In genomic region chr6:142948955-142949357, GRCm38 (mm10) we compare ENCODE assay signal across 9 mouse cellular contexts. TPM values are rescaled to one million over a fixed set of nuclear protein-coding genes. Genes with fewer than 3 reads are reported as not detected.
DNase-seq lines count a peak whose midpoint lies in the region; TF ChIP-seq lines count a peak whose summit lies in the region.
"Had no signal": no experiment of that assay in that cellular context is flagged by ENCODE, and none has a peak within 500 bp of the region (broad histone marks: within the 10 kb centered on the region; RNA-seq: fewer than 3 reads in every experiment).

No protein-coding gene starts in this region.

- TF ChIP-seq POLR2A in cortical plate, adult 2 months (IDR thresholded peaks at IDR 0.05; ENCODE audit: extremely low read depth, insufficient read depth, low read length), result no peak; the same call in 1 of the 2 replicates
- TF ChIP-seq POLR2A in olfactory bulb, adult 2 months (IDR thresholded peaks at IDR 0.05; ENCODE audit: insufficient read depth, low read depth, low read length), result no peak

- H3K27ac ChIP-seq in cortical plate, adult 2 months (ENCODE audit: insufficient read depth, low read length), result 0 out of 2 replicates have a peak overlapping the region, but pooled peaks have one; percentile 61
- H3K27ac ChIP-seq in olfactory bulb, adult 2 months (ENCODE audit: insufficient read depth, low read depth, low read length), result peak overlapping the region; percentile 41
- H3K27ac ChIP-seq: heart, embryonic 13.5 days; liver, embryonic 12.5 days had no signal

- no peak for TF ChIP-seq CTCF in cortical plate, adult 2 months (IDR thresholded peaks at IDR 0.05; ENCODE audit: extremely low read depth, insufficient read depth, low read length)
- no peak for TF ChIP-seq CTCF in olfactory bulb, adult 2 months (IDR thresholded peaks at IDR 0.05; ENCODE audit: insufficient read depth, low read depth, low read length)

- DNase-seq in layer of hippocampus, adult 11-12 months (ENCODE audit: low spot score), result peak; percentile 54
- DNase-seq in layer of hippocampus, adult 9-10 months (ENCODE audit: low spot score), result no peak
- DNase-seq in layer of hippocampus, postnatal 14 days (ENCODE audit: low spot score in 2 of 2), result peak; percentile 57 to 73
- no peak for DNase-seq in thymus, postnatal 25 days
- DNase-seq in spleen, postnatal 10 days (ENCODE audit: low spot score in 2 of 2), result no peak

- peaks cover 11% of the 10 kb centered on the region for H3K4me1 ChIP-seq in cortical plate, adult 2 months (ENCODE audit: control insufficient read depth, insufficient read depth, low read length)
- peaks cover 12% of the 10 kb centered on the region for H3K4me1 ChIP-seq in olfactory bulb, adult 2 months (ENCODE audit: control insufficient read depth, insufficient read depth, low read length)

- 39% methylated on average over 5 of the region's 5 CpGs for WGBS in olfactory bulb, adult 2 months

- no peak overlapping the region for H3K4me3 ChIP-seq in cortical plate, adult 2 months (ENCODE audit: insufficient read depth, low read length)
- H3K4me3 ChIP-seq in olfactory bulb, adult 2 months (ENCODE audit: insufficient read depth, low read depth, low read length), result no peak overlapping the region
- H3K4me3 ChIP-seq: heart, embryonic 13.5 days; liver, embryonic 12.5 days had no signal

RNA-seq across cellular contexts. Expression of gene St8sia1, which starts 15.3 kb away (rescaled TPM):
- polyA plus RNA-seq in cortical plate, adult 2 months (2012; rRNA removed), result 9.0 and 10.3 TPM in 2 replicates
- 10 to 100 TPM; 29.7 to 32.2 TPM for total RNA-seq in layer of hippocampus, postnatal 14 days (2021)
- polyA plus RNA-seq in olfactory bulb, adult 2 months (2012; ENCODE audit: insufficient read depth, insufficient read length, low replicate concordance, missing spikeins), result 84.6 TPM in 1 of 2 replicates, not detected in the other

Comparison
In these comparisons a context has a peak if more than half of its experiments do, and no peak if none do; other contexts are left out.
1. DNase-seq: peak in layer of hippocampus, adult 11-12 months (single experiment) and layer of hippocampus, postnatal 14 days (2 of 2); none in layer of hippocampus, adult 9-10 months (single experiment), thymus, postnatal 25 days (single experiment) and spleen, postnatal 10 days (0 of 2).